28 mouse cellular contexts compared by ENCODE assay signal in the genomic region with DNA sequence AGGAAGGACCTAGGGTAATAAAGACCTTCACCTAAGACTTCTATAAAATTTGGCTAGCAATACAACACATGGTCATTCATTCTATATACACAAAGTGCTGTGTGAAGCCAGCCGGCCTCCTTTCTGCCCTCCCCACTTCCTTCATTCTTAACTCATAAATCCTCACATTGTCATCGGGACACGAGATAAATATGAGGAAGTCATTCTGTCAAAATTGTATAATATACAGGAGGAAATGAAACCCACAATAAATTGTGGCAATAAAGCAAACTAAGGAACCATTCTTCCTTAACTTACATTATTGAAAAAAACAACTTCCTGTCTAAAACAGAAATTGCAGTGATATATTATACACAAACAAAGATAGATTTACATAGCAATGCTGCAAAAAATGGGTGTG.
A peak's percentile ranks its signal among the peaks of the same experiment; 100 is the strongest.
DNase-seq lines count a peak whose midpoint lies in the region.
"Had no signal": no experiment of that assay in that cellular context is flagged by ENCODE, and none has a peak within 500 bp of the region (broad histone marks: within the 10 kb centered on the region; RNA-seq: fewer than 3 reads in every experiment).

No protein-coding gene starts in this region.

- DNase-seq in A20 (ENCODE audit: low read depth, low spot score), result peak; percentile 13
- DNase-seq in MEL-GATA-1-ER (ENCODE audit: extremely low read depth, low read depth), result peak; percentile 58
- DNase-seq in large intestine, adult 2 months (ENCODE audit: low read depth, low spot score), result peak; percentile 61
- peak; percentile 45 for DNase-seq in splenic B cell, adult 2 months (ENCODE audit: low read depth, low spot score)
- DNase-seq in urinary bladder, postnatal 14 days (ENCODE audit: low spot score), result no peak
- DNase-seq in embryo, embryonic 10.5 days (ENCODE audit: low spot score), result no peak
- DNase-seq: adrenal gland, postnatal 14 days; cerebellum, adult 2 months; cerebellum, postnatal 14 days; gastrocnemius, postnatal 14 days; heart, adult 11 months; layer of hippocampus, postnatal 36 days; liver, embryonic 13.5 days; lung, adult 18-20 months; lung, postnatal 10 days; right cerebral cortex, postnatal 25 days; spleen, adult 18-20 months; thymus, adult 2 months; thymus, postnatal 36 days had no signal

- no peaks in the 10 kb centered on the region for H3K27me3 ChIP-seq in splenic B cell, adult 2 months (ENCODE audit: control insufficient read depth, insufficient read depth, low read length, poor library complexity, severe bottlenecking)
- H3K27me3 ChIP-seq: forebrain, embryonic 13.5 days; heart, embryonic 15.5 days; hindbrain, embryonic 12.5 days; kidney, embryonic 15.5 days; limb, embryonic 15.5 days; liver, embryonic 13.5 days; midbrain, embryonic 12.5 days had no signal

- WGBS in large intestine, adult 2 months, result 11% methylated on average over 3 of the region's 3 CpGs

- H3K36me3 ChIP-seq in splenic B cell, adult 2 months (ENCODE audit: control insufficient read depth, insufficient read depth, low read length, poor library complexity, severe bottlenecking), result no peaks in the 10 kb centered on the region
- H3K36me3 ChIP-seq: G1E; heart, embryonic 10.5 days; heart, embryonic 15.5 days; hindbrain, embryonic 12.5 days; kidney, embryonic 15.5 days; limb, embryonic 10.5 days; limb, embryonic 15.5 days; liver, embryonic 13.5 days; midbrain, embryonic 12.5 days had no signal

Comparison
In these comparisons a context has a peak if more than half of its experiments do, and no peak if none do; other contexts are left out.
1. DNase-seq: peak in A20 (single experiment), MEL-GATA-1-ER (single experiment), large intestine, adult 2 months (single experiment) and splenic B cell, adult 2 months (single experiment); none in urinary bladder, postnatal 14 days (single experiment) and embryo, embryonic 10.5 days (single experiment).